Mouse (Mus musculus) adrenal gland, adult 8-10 months (tissue): ENCODE results near the gene Il17rc. TPM values are rescaled to one million over a fixed set of nuclear protein-coding genes. Genes with fewer than 3 reads are reported as not detected.

ENCODE experiments used
- DNase-seq: peaks from one replicate; pipeline ENCODE4 v3.0.0; 2022
- total RNA-seq, 4 experiments: library from RNA; stranded (reverse); gene quantifications; 2 replicates each; pipeline ENCODE4 v1.2.4; 2022

Gene Il17rc
- total RNA-seq, 4 experiments from 2014 or later = 17.5 to 29.1 (median 24.0) TPM

DNA sequence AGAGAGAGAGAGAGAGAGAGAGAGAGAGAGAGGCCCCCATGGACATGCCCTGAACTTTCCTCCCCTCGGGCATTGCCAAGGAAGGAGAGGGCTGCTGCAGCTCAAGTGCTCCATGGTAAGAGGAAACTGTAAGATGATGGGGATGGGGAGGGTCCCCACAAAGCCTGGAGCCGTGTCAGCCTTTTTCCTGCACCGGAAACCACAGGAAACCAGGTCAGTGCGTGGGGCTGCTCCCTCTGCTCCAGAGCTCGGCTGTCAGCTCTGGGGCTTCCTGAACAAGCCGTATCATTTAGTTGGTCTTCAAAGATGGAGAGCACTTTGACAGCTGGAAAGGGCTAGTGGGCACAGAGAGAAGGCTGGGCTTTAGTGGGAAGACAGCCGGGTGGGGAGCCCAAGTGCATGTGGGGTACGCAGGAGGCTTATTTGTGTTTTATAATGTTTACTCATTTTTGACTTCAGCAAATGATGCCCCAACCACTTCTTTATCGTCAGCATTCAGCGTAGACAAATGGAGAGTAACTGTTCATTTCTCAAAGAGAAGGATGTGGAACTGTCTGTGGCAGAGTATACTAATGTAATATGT, 13.2 kb upstream of the Il17rc start, which contains the start of gene Il17re:
Gene Il17re, plus strand, starts transcription at position 533 of the 583 bp plus-strand sequence.
- no peak for DNase-seq

DNA sequence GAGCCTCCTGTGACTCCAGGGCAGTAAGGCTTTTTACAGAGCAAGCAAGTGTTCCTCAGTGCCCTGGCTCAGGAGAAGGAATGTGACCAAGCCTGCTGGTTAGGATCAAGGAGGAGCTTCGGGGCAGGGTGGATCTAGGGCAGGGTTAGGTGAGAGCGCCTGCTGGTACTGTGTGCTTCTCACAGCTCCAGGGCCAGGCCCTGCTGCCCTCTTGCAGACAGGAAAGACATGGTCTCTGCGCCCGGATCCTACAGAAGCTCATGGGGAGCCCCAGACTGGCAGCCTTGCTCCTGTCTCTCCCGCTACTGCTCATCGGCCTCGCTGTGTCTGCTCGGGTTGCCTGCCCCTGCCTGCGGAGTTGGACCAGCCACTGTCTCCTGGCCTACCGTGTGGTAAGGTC, 12.6 kb upstream of the Il17rc start:
- DNase-seq = no peak

DNA sequence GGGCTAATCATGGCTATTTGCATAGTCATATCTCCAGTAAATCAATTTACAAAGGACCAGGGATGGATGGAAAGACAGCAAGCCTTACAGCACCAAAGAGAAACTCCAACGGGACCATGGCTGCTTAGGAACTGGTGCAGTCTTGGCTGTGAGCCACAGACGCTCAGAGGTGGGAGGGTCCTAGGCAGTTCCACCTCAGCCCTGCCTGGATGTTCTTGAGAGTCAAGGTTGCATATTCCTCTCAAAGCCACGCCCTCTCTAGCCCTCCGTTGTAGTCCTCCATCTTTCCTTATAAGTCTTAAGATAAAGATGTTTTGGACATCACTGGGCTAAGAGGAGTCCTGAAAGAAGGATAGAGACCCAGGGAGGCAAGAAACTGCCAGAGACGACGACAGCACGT, 7.2 kb upstream of the Il17rc start:
- no peak for DNase-seq

DNA sequence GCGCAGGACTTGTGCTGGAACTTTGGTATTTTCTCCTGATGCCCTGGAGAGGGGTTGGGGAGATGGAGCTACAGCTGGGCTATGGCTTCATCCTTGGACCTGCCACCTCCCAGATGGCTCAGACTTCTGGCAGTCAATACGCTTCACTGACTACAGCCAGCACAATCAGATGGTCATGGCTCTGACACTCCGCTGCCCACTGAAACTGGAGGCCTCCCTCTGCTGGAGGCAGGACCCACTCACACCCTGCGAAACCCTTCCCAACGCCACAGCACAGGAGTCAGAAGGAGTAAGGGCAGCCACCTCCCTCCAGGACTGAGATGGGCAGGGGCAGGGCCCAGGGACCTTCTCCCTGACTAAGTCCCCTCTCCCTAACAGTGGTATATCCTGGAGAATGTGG, 5.6 kb upstream of the Il17rc start:
- DNase-seq = no peak

DNA sequence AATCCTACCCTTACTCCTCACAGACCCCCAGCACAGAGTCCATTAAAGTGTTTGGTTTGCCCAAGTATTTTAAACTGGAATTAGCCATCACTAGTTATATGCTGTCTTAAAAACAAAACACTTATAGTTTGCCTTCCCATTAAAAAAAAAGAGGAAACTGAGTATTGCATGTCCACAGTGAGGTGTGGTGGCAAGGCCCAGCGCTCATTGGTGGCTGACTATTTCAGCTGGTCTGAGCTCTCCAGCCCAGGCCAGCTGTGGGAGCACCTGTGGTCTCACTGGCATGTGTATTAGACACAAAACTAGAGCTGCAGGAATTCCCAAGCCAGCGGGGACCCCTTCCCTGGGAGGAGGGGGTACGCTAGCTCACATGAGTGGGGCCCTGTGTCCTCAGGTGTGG, 2.7 kb upstream of the Il17rc start:
- DNase-seq = no peak

DNA sequence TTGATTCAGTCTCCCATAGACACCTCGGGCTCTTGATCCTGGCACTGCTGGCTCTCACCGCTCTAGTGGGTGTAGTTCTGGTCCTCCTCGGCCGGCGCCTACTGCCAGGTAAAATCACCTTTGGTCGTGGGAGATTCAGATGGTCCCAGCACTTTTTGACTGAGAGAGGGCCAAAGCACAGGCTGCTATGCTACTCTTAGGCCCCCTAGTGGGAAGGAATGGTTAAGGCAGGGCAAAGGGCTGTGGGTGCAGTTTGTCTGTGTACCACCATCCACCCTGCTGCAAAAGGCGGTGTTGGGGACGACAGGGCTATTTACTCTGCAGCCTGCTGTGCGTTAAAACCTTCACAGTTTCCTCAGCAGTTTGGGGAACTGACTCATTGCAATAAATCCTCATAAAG, 2.2 kb upstream of the Il17rc start:
- DNase-seq = peak; percentile 43

DNA sequence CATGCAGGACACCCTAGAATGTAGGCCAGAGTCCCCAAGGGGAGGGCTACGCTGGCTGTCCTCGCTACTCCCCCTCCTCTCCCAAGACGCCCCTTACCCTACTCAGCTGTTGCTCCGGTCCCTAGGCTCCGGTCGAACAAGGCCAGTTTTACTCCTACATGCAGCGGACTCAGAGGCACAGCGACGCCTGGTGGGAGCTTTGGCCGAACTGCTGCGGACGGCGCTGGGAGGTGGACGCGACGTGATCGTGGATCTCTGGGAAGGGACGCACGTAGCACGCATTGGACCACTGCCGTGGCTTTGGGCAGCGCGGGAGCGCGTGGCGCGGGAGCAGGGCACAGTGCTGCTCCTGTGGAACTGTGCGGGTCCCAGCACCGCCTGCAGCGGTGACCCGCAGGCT, 1.8 kb upstream of the Il17rc start:
- DNase-seq = peak; percentile 63

DNA sequence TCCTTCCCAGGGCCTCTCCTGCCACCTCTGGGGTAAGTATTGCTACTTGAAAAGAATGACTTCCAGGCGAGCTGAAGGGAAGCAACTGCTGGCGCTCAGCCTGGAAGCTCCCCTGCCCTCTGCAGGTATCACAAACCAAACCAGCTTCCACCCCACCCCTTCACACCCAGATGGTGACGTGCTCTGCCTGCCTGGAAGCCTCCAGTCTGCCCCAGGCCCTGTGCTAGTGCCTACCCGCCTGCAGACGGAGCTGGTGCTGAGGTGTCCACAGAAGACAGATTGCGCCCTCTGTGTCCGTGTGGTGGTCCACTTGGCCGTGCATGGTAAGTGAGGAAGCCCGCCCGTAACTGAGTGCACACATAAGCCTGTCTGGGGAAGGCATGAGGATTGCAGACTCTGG, 834 bp downstream of the Il17rc start:
- DNase-seq = no peak

DNA sequence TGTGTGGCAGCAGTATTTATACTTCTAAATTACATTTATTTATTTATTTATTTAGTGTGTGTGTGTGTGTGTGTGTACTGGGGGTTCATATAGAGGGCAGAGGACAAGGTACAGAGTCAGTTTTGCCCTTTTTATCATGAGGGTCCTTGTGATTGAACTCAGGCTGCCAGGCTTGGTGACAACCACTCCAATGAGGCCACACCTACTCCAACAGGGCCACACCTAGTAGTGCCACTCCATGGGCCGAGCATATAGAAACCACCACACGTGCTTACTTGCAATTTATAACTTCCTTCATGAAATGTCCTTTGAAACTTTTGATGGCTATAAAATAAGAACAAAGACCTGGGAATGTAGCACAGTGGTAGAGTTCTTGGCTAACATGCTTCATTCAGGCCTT, 2.0 kb downstream of the Il17rc start:
- DNase-seq = no peak

DNA sequence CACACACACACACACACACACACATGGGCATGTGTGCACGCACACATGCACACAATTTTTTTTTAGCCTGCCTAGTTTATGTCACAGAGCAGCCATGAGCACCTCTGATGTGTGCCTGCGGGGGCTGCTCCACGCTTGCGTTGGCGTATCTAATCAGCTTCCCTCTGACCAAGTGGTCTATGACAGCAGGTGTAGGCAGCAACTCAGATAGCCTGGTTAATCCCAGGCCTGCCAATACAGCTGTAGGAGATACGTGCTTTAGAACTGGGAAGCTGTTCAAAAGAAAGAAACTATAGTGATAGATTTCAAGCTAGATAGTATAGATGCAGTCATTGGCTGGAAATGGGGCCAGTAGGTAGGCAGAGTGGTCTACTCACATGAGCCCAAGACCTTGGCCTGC, 2.5 kb downstream of the Il17rc start:
- no peak for DNase-seq

DNA sequence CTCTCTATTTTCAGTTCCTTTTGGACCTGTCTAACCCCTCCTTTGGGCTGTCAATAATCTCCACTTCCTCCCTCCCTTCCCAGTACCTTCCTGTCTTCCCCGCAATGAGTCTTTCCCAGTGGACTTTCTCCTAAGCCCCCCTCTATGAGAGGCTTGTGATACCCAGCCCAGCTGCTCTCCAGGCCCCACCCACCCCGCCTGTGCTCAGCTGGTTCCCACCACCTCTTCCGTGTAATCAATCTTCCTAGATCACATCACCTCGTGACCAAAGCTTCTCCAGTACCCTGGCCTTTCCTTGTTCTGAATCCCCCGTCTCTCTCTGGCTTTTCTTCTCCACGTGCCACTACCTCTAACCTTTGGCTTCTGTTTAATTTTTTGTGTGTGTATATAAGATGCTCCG, 6.1 kb downstream of the Il17rc start:
- no peak for DNase-seq

DNA sequence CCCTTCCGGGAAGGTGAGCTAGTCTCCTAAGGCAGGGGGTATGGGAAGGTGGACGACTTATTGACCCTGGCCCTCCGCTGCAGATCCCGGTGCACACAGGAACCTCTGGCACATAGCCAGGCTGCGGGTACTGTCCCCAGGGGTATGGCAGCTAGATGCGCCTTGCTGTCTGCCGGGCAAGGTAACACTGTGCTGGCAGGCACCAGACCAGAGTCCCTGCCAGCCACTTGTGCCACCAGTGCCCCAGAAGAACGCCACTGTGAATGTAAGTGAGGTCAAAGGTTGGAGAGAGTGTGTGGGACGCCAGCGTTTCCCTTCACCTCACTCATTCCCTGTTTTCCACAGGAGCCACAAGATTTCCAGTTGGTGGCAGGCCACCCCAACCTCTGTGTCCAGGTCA, 7.7 kb downstream of the Il17rc start:
- no peak for DNase-seq

DNA sequence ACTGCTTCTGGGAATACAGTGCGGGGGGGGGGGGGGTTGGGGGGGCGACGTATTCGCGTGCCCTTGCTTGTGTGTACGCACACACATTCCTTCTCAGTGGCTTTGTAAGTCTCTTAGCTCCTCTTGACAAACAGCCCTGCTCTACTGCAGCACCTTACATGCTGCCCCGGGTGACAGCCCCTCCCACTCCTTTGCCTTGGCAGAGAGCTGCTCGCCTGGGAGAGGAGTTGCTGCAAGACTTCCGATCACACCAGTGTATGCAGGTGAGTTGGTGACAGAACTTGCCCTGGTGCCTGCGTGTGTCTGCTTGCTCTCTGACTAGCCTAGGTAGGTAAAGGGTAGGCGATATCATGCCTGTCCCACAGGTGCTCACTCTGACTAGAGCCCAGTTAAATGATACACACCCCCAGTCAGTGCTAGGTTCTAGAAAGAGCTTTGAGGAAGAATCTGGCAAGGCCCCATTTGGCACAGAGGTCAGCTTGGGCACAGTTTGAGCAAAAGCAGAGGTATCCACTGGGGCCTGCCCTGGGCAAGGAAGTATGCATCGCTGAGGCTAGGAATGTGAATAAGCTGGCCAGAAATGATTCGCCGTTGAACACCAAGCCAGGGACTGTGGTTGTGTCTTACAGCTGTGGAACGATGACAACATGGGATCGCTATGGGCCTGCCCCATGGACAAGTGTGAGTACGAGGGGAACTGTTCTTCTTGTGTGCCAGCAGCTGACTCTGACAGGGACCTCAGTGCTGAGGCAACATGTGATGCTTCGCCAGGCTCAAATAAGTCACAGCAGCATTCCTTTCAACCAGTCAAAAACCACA, 9.5 kb downstream of the Il17rc start:
- DNase-seq = no peak

DNA sequence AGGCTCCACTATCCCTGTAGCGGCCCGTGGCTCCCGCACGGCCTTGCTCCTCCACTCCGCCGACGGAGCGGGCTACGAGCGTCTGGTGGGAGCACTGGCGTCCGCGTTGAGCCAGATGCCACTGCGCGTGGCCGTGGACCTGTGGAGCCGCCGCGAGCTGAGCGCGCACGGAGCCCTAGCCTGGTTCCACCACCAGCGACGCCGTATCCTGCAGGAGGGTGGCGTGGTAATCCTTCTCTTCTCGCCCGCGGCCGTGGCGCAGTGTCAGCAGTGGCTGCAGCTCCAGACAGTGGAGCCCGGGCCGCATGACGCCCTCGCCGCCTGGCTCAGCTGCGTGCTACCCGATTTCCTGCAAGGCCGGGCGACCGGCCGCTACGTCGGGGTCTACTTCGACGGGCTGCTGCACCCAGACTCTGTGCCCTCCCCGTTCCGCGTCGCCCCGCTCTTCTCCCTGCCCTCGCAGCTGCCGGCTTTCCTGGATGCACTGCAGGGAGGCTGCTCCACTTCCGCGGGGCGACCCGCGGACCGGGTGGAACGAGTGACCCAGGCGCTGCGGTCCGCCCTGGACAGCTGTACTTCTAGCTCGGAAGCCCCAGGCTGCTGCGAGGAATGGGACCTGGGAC, 11.4 kb downstream of the Il17rc start:
- no peak for DNase-seq

DNA sequence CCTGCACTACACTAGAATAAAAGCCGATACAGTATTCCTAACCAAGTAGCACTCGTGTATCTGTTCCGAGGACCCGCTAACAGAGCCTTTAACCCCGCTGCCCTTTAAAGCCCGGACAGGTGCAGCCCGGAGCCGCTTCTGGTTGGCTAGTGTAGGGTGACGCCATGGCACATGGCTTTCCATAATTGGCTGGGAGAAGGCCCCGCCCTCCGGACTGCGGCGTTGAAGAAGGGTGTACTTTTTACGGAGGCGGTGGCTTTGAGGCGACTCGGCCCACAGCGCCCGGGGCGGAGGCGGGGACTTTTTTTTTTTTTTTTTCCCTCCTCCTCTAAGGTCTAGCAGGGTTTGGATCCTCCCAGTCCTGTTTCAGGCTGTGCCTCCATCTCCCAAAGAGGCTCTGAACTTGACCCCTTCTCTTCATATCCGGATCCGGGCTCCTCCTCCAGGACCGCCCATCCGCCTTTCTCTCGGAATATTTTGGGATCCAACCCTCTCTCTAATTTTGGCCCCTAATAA, 11.9 kb downstream of the Il17rc start, which contains the start of gene Creld1:
Gene Creld1, plus strand, starts transcription at position 198 of the 516 bp plus-strand sequence.
- DNase-seq = peak; percentile 95

DNA sequence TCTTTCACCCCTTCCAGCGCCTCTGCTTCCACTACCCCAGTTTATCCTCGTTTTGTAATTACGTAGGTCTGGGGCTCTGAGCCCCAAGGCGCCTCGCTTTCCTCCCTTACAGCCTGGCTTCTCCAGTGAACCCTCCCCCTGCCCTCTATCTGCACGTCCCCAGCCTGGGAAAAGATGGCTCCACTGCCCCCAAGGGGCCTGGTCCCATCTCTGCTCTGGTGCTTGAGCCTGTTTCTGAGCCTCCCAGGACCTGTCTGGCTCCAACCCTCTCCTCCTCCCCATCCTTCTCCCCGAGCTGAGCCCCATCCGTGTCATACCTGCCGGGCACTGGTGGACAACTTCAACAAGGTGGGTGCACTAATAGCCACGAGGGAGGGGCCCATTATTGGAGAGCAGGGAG, 12.5 kb downstream of the Il17rc start:
- DNase-seq = no peak

DNA sequence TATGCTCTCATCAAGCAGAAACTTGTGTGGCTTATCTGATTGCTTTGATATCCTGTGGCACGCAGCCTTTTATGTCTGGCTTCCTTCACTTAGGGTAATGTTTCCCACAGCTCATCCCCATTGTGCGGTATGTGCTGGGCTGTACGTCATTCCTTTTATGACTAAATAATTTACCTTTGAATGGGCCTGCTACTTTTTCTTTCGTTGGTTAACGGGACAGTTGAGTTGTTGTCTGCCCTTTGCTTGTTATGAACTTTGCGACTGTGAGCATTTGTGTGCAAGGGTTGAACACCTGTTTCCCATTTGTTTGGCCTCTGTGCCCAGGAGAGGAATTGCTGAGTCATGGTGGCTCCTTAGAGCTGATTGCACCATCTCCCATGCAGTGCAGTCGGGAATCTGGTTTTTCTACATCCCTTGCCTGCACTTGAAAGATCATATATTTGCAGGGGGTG, 15.9 kb downstream of the Il17rc start:
- no peak for DNase-seq

DNA sequence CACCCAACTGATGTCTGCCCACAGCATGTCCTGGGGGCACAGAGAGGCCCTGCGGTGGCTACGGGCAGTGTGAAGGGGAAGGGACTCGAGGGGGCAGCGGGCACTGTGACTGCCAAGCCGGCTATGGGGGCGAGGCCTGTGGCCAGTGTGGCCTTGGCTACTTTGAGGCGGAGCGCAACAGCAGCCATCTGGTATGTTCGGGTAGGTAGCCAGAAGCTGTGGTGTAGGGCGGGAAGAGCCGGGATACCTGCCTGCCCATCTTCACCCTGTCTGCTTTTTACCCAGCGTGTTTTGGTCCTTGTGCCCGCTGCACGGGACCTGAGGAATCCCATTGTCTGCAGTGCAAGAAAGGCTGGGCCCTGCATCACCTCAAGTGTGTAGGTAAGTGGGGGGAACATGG, 18.2 kb downstream of the Il17rc start:
- no peak for DNase-seq

DNA sequence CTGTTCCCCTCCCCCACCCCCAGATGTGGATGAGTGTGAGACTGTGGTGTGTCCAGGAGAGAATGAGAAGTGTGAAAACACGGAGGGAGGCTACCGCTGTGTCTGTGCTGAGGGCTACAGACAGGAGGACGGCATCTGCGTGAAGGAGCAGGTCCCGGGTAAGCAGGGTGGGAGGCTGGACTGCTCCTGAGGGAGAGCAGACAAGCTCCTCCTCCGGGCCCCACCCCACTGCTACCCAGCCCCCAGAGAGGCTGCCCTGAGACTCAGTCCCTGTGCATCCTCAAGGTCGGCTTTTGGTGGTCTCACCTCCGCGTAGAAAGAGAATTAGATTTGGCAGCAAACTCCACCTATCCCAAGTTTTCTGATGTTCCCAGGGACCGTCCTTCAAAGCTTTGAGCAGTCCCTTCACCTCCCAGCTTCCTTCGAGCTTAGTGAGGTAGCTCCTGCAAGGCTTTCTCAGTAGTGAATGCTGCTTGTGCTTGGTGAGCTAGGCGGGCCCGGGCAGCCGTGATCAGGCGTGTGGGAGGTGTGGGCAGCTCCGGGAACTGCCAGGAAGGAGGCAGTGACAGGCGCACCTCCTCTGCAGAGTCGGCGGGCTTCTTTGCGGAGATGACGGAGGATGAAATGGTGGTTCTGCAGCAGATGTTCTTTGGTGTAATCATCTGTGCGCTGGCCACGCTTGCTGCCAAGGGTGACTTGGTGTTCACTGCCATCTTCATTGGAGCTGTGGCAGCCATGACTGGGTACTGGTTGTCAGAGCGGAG, 21.1 kb downstream of the Il17rc start:
- no peak for DNase-seq

DNA sequence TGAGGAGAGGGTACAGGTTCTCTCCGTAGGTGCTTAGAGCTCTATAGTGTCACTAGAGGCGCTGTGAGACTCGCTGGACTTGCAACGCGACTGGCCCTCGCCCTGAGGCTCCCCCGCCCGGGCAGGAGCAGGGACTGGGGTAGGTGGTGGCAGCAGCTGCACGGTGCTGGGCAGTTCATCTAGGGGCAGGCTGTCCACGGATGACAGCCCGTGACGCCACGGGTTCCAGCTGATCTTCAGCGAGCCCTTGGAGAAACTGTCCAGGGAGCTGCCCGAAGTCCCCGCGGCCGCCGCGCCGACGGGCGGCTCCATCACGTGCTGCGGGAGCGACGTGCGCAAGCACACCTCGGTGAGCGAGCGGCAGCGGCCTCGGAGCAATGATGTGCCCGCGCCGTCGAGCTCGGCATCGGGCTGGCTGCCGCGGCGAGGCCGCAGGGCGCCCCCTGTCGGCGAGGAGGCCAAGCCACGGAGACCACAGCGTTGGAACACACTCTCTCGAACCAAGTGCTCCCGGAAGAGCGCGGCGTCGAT, 23.1 kb downstream of the Il17rc start:
- peak; percentile 53 for DNase-seq

DNA sequence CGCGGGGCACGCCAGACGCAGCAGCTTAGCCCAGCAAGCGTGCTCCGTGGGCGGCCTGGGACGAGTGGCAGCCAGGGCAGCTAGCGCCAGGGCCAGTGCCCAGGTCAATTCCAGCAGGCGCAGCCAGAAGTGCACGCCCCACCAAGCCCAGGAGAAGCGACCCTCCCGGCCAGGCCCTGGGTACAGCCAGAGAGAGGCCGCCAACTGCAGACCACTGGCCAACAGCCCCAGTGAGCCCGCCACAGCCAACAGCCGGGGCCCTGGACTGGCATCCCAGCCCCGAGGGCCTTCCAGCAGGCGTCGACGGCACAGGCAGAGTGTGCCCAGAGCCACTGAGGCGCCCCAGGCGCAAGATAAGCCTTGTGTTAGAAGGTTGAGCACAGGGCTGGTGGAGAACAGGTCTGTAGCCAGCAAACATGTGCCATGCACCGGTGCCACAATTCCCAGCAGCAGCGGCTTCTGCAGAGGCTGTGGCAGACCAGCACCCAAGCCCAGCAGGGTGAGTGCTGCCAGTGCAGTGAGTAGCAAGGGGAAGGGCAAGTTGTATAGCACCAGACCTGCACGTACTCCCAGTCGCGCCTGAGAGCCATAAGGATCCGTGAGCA, 23.9 kb downstream of the Il17rc start:
- no peak for DNase-seq

DNA sequence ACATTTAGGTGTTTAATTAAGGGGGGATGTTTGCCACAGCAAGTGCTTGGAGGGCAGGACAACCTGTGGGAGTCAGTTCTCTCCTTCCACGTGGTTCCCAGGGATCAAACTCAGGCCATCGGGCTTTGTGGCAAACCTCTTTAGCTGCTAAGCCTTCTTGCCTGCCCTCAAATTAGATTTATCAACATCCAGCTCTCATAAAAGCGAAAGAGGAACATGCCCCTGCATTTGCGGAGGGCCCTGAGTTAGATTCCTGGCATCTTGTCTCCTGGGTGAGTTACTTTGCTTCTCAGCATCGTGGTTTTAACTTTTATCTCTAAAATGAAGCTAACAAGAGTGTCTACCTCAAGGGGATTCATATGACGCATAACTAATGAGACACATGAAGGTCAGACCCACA, 28.1 kb downstream of the Il17rc start:
- DNase-seq = no peak
